Mouse (Mus musculus) embryonic facial prominence, embryonic 12.5 days (tissue): Measurements from ENCODE around the gene Haus3. TPM values are rescaled to one million over a fixed set of nuclear protein-coding genes. Genes with fewer than 3 reads are reported as not detected.

Experiments
- ATAC-seq: fragments of 200-750 bp; cut with Nextera tagmentation; 2 replicates; pipeline ENCODE4 v1.8.0; 2017; ENCODE audit not compliant: insufficient number of reproducible peaks, insufficient read depth, low FRiP score, low TSS enrichment
- H3K27ac ChIP-seq: fragments of 300-500 bp; sonication (generic); 2 replicates; pipeline ENCODE4 v1.5.1; 2016; ENCODE audit warnings: mild to moderate bottlenecking
- H3K27me3 ChIP-seq: fragments of 300-500 bp; sonication (generic); 2 replicates; pipeline ENCODE4 v1.6.1; 2016; ENCODE audit warnings: mild to moderate bottlenecking, moderate library complexity
- H3K36me3 ChIP-seq: fragments of 300-500 bp; sonication (generic); 2 replicates; pipeline ENCODE4 v1.6.1; 2016; ENCODE audit warnings: mild to moderate bottlenecking
- H3K4me1 ChIP-seq: fragments of 300-500 bp; sonication (generic); 2 replicates; pipeline ENCODE4 v1.6.1; 2016
- H3K4me2 ChIP-seq: fragments of 300-500 bp; sonication (generic); replicated peaks from 2 replicates; pipeline ENCODE4 v1.6.1; 2016; ENCODE audit warnings: mild to moderate bottlenecking, moderate library complexity
- H3K4me3 ChIP-seq: fragments of 300-500 bp; sonication (generic); 2 replicates; pipeline ENCODE4 v1.5.1; 2016; ENCODE audit warnings: mild to moderate bottlenecking
- H3K9ac ChIP-seq: fragments of 300-500 bp; sonication (generic); 2 replicates; pipeline ENCODE4 v1.6.1; 2016; ENCODE audit warnings: mild to moderate bottlenecking, moderate library complexity
- H3K9me3 ChIP-seq: fragments of 300-500 bp; sonication (generic); 2 replicates; pipeline ENCODE4 v1.6.1; 2016; ENCODE audit warnings: mild to moderate bottlenecking, moderate library complexity
- WGBS: fragments of 180-500 bp; shearing (Covaris S2); methylation state at CpG from one replicate; pipeline ENCODE4 v1.1.7; 2016; 5-methylcytosine and 5-hydroxymethylcytosine counted together
- polyA plus RNA-seq: library from polyadenylated mRNA; unstranded; fragments of >200 nt; fragmentation: Nextera tagmentation; extraction: Ambion mirVana; gene quantifications from 2 replicates; pipeline ENCODE4 v1.2.1, GENCODE M21; 2016

Haus3 gene
- polyA plus RNA-seq, 1 experiment from 2014 or later, result 45.1 TPM

DNA sequence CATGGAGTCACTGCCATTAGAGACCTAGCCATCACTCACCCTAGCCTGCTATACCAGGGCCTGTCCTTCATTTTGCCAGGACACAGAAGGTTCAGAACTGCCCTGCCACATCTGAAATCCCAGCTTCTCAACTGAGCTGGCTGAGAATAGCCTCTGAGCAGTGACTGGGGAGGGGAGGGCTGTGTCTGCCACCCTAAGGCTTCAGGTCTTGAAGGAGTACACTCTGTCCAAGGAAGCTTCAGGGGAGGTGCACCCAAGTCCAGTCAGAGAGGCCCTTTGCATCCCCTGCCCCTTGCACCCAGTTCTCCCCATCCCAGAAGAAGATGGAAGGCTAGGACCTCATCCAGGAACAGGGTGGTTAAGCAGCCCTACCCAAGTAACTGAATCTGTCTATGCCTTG lies 16.5 kb upstream of the Haus3 start:
- H3K9me3 ChIP-seq, result no peaks in the 10 kb centered on the region
- ATAC-seq, result no peak
- H3K4me1 ChIP-seq, result peaks cover 43% of the 10 kb centered on the region
- peak overlapping the region; percentile 85 for H3K4me2 ChIP-seq
- peak overlapping the region; percentile 81 for H3K9ac ChIP-seq
- peak overlapping the region; percentile 95 for H3K4me3 ChIP-seq
- H3K27ac ChIP-seq, result no peak overlapping the region
- H3K27me3 ChIP-seq, result no peaks in the 10 kb centered on the region
- peaks cover 26% of the 10 kb centered on the region for H3K36me3 ChIP-seq

DNA sequence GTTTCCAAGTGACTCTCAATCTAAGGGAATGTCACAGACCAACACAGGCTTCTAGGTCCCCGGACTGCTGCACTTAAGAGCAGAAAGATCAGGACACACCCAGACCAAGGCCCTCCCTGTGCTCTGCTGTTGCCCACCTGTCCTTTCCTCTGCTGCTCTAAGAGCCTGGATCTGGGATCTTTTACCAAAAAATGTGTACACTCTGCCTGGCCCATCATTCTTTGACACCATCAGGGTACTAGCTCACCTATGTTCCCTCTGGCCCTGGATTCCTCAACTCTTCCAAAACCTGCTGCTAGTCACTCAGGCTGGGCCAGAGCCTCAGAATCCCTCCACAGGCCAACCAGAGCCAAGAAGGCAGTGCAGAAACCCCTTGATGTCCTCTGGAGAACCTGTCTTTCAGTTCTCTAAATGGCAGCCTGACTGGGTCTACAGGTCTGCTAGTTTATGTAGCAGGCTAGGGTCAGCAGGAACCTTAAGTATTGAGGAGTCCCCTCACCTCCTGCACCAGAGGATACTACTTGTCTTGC lies 15.8 kb upstream of the Haus3 start:
- H3K4me3 ChIP-seq, result no peak overlapping the region
- peaks cover 43% of the 10 kb centered on the region for H3K4me1 ChIP-seq
- H3K27ac ChIP-seq, result no peak overlapping the region
- H3K27me3 ChIP-seq, result no peaks in the 10 kb centered on the region
- H3K9ac ChIP-seq, result no peak overlapping the region
- no peak for ATAC-seq
- WGBS, result 89% methylated on average over 1 of the region's 1 CpGs
- H3K9me3 ChIP-seq, result no peaks in the 10 kb centered on the region
- H3K4me2 ChIP-seq, result peak overlapping the region; percentile 85; the same call in 1 of the 2 replicates
- H3K36me3 ChIP-seq, result peaks cover 32% of the 10 kb centered on the region

DNA sequence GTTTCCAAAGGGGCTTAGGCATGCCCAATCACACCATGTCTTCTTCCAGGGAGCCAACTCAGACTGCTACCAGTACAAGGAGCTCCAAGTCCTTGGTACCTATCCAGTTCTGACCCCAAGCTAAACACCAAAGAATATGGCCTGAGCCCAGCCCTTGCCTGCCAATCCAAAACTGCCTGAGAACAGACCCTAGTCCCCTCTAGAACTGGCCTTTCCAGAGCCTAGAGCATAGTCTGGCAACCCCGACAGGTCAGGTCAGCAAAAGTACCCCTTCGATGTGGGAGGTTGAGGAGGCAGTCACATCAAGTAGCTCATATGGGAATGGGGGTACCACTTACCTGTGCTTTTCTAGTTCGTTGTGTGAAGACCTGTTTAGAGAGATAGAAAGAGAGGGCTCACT lies 14.6 kb upstream of the Haus3 start:
- H3K9me3 ChIP-seq, result no peaks in the 10 kb centered on the region
- no peaks in the 10 kb centered on the region for H3K27me3 ChIP-seq
- no peak overlapping the region for H3K4me2 ChIP-seq
- no peak for ATAC-seq
- no peak overlapping the region for H3K27ac ChIP-seq
- 81% methylated on average over 3 of the region's 3 CpGs for WGBS
- H3K4me3 ChIP-seq, result no peak overlapping the region
- peaks cover 36% of the 10 kb centered on the region for H3K36me3 ChIP-seq
- H3K4me1 ChIP-seq, result peaks cover 41% of the 10 kb centered on the region
- H3K9ac ChIP-seq, result no peak overlapping the region

DNA sequence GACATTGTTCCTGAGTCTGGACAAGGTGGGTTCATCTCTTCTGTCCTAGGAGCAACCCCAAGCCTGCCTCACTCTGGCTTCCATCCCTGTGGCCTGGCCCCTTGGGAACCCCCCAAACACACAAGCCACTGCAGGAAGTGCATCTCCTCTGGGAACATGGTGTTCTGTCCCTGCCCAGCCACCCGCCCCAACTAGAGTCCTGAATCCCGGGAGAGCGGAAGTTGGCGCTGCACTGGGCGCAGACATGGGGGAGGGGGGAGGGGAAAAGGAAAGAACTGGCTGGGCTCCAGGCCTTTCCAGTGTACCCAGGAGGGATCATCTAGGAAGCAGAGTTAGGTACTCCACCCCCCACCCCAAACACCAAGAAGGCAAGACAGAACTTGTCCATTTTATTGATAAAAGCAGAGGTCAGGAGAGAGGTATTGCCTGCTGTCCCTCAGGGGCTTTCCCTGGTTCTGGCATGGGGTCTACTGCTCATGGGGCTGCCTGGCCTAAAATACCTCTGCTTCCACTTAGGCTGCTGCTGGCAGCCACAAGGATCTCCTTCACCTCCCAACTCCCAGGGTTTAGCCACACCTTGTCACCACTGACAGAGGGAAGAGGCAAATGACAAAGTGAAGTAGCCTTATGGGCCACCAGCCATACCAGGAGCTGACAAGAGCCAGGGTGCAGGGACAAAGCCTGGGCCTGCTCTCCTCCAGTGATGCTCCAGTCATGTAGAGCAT lies 14.0 kb upstream of the Haus3 start:
- no peak overlapping the region for H3K4me2 ChIP-seq
- no peak overlapping the region; the same call in 1 of the 2 replicates for H3K27ac ChIP-seq
- 75% methylated on average over 5 of the region's 5 CpGs for WGBS

DNA sequence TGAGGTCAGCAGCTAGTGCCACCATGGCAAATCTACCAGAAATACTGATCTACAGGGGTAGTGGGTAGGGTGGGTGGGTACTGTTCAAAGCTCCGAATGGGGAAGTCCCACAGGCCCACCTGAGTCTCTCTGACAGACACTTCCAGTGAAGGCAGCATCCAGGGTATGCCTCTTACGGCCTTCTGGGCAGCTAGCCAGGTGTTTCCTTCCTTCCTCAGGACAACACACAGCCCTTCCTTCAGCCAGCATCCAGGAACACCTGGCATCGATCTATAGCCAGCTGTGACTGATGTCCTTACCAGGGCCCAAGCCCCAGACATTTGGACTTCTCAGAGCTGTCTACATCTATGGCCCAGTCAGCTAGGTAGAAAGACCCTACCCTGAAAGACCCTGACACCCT lies 13.2 kb upstream of the Haus3 start:
- peaks cover 51% of the 10 kb centered on the region for H3K36me3 ChIP-seq
- H3K4me1 ChIP-seq, result peaks cover 33% of the 10 kb centered on the region
- 67% methylated on average over 3 of the region's 3 CpGs for WGBS
- no peak for ATAC-seq
- no peak overlapping the region for H3K9ac ChIP-seq
- H3K4me2 ChIP-seq, result no peak overlapping the region
- no peaks in the 10 kb centered on the region for H3K27me3 ChIP-seq
- no peak overlapping the region for H3K4me3 ChIP-seq
- H3K27ac ChIP-seq, result no peak overlapping the region
- H3K9me3 ChIP-seq, result no peaks in the 10 kb centered on the region

More for the DNA sequence above, 14.0 kb upstream of the Haus3 start:
- Histone ChIP-seq H3K9ac (no peak overlapping the region), H3K9me3 (no peaks in the 10 kb centered on the region), H3K36me3 (peaks cover 42% of the 10 kb centered on the region), H3K4me3 (no peak overlapping the region), H3K4me1 (peaks cover 34% of the 10 kb centered on the region), H3K27me3 (no peaks in the 10 kb centered on the region)
- no peak for ATAC-seq

DNA sequence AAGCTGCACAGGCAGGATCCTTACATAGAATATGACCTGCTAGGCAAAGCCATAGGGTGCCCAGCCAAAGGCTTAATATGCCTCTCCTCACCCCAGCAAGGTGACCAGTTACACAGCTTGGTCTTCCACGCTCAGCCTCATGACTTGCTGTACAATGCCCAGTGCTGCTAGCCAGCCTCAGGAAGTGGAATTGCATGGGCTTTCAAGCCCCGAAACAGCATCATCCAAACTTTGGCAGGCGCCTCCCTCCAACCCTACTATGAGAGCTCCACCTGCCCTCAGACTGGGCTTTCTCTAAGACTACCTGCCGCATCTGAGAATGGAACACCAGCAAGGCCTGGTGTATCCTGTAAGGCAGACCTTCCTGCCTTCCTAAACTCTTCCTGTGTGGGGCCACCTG lies 8.5 kb upstream of the Haus3 start:
- Histone ChIP-seq H3K27ac (no peak overlapping the region), H3K36me3 (peaks cover 86% of the 10 kb centered on the region), H3K4me3 (no peak overlapping the region), H3K4me2 (no peak overlapping the region), H3K4me1 (no peaks in the 10 kb centered on the region), H3K9me3 (no peaks in the 10 kb centered on the region), H3K27me3 (no peaks in the 10 kb centered on the region), H3K9ac (no peak overlapping the region)
- ATAC-seq, result no peak
- 94% methylated on average over 4 of the region's 4 CpGs for WGBS

DNA sequence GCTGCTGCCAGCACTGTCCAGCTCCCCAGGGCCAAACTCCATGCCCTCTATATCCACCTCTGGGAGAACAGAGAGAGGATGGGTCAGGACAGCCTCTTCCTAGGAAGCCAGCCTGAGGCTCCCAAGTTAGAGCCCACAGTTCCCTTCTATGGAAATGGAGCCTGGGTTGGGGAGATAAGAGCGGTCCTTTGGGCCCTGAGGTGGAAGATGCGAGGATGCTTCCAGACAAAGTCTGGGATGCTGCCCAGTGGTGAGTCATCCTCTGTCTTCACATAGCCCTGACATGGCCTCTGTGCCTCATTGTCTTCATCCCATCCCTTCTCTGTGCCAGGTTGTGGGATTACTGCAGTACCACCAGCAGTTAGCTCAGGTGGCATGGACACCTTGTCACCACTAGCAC lies 7.8 kb upstream of the Haus3 start:
- WGBS, result 100% methylated on average over 2 of the region's 2 CpGs
- H3K9ac ChIP-seq, result no peak overlapping the region
- H3K9me3 ChIP-seq, result no peaks in the 10 kb centered on the region
- H3K4me3 ChIP-seq, result no peak overlapping the region
- H3K27me3 ChIP-seq, result no peaks in the 10 kb centered on the region
- H3K36me3 ChIP-seq, result peaks cover 81% of the 10 kb centered on the region
- no peak overlapping the region for H3K4me2 ChIP-seq
- no peaks in the 10 kb centered on the region for H3K4me1 ChIP-seq
- H3K27ac ChIP-seq, result no peak overlapping the region
- ATAC-seq, result no peak

DNA sequence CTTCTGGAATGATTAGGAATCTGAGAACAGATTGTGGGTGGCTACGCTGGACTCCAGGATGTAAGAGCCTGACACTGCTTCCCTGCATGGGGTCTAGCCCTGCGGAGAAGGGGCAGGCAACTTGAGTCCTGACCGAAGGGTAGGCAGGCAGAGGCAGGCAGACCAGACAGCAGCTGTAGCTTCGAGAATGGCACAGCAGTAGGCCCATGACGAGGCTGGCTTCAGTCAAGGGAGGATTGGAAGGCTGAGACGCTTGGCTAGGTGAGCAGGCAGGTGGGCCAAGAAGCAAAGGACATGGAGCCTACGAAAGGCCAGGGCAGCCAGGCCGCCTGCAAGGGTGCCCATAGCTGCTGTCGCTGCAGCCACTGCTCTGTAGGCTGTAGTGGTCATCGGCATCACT lies 7.4 kb upstream of the Haus3 start:
- H3K9me3 ChIP-seq, result no peaks in the 10 kb centered on the region
- H3K9ac ChIP-seq, result no peak overlapping the region
- H3K36me3 ChIP-seq, result peaks cover 77% of the 10 kb centered on the region
- ATAC-seq, result no peak
- H3K27me3 ChIP-seq, result no peaks in the 10 kb centered on the region
- no peak overlapping the region for H3K27ac ChIP-seq
- WGBS, result 70% methylated on average over 10 of the region's 10 CpGs
- H3K4me1 ChIP-seq, result no peaks in the 10 kb centered on the region
- H3K4me2 ChIP-seq, result no peak overlapping the region
- no peak overlapping the region for H3K4me3 ChIP-seq

DNA sequence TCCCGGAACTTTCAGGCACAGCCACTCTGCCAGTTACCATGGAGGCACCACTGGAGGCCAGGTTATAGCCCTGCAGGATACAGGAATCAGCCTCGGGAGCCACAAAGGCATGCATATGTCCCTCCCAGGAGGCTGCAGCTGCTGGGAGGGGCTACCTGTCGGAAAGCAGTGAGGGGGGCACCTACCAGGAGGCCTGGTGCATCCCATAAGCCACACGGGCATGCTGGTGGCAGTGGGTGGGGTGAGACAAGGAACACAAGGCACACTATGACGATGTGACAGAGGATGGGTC lies 6.0 kb upstream of the Haus3 start:
- no peak for ATAC-seq
- Histone ChIP-seq H3K9me3 (no peaks in the 10 kb centered on the region), H3K27ac (no peak overlapping the region), H3K36me3 (peaks cover 66% of the 10 kb centered on the region), H3K9ac (no peak overlapping the region), H3K4me2 (no peak overlapping the region), H3K4me3 (no peak overlapping the region), H3K27me3 (no peaks in the 10 kb centered on the region), H3K4me1 (no peaks in the 10 kb centered on the region)
- 40% methylated on average over 5 of the region's 5 CpGs for WGBS

DNA sequence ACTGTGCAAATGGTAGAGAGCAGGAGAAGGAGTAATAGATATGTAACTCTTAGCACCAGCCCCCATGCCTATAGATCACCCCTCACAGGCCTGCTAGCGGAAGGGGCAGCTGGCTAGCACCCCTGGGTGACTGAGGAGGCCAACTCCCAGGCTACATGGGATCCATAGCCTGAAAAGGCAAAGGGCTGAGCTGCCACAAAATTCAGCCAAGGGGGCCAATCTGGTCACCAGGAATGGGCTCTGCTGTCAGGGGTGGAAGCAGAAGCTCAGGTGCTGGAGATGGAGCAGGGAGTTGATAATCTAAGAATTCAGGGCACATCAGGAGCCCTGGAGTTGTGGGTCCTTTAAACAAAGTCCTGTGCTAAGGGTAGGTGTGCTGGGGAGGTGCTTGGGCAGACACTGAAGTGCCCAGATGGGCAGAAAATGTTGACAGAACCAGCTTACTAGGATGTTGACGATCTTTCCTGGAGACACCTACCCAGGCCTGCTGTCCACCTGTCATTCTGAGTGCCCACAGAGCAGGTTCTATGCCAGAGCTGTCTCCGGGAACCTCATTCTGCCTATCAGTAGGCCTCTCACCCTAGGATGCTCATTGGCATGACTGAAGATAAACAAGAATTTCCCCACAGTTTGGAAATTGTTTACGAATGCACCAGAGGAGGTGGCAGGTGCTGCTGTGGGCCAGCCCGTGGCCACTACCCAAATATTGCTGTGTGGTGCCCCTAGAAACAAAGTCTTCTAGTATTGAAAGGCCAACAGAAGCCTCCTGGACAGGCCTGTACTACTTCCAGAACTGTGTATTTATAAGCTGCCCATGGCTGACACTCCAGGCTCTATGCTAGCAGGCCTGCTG lies 5.4 kb upstream of the Haus3 start:
- Histone ChIP-seq H3K27me3 (no peaks in the 10 kb centered on the region), H3K4me3 (no peak overlapping the region), H3K4me1 (no peaks in the 10 kb centered on the region), H3K9me3 (no peaks in the 10 kb centered on the region), H3K27ac (no peak overlapping the region), H3K4me2 (no peak overlapping the region), H3K9ac (no peak overlapping the region), H3K36me3 (peaks cover 61% of the 10 kb centered on the region)
- ATAC-seq, result no peak
- 71% methylated on average over 5 of the region's 5 CpGs for WGBS

DNA sequence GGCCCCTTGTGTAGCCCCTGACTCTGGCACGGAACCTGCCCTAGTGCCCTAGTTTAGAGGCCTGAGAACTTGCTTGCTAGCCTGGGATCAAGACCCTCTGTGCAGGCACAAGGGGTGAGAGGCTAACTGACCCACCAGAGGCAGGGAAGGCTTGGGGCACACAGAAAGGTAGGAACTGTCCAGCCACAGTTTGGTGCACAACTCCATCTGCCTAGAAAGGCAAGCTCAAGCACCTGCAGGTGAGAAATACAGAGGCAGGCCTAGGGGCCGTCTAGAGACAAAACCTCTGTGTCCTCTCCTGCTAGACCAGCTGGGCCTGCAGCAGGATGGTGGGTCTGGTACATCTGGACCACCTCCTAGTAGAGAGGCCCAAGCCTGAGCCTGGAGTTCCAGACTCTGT lies 4.7 kb upstream of the Haus3 start:
- H3K27me3 ChIP-seq, result no peaks in the 10 kb centered on the region
- H3K4me3 ChIP-seq, result no peak overlapping the region
- ATAC-seq, result no peak
- no peak overlapping the region for H3K27ac ChIP-seq
- H3K4me2 ChIP-seq, result no peak overlapping the region
- H3K9me3 ChIP-seq, result no peaks in the 10 kb centered on the region
- WGBS, result 66% methylated on average over 2 of the region's 2 CpGs
- no peaks in the 10 kb centered on the region for H3K4me1 ChIP-seq
- peaks cover 61% of the 10 kb centered on the region for H3K36me3 ChIP-seq
- no peak overlapping the region for H3K9ac ChIP-seq

DNA sequence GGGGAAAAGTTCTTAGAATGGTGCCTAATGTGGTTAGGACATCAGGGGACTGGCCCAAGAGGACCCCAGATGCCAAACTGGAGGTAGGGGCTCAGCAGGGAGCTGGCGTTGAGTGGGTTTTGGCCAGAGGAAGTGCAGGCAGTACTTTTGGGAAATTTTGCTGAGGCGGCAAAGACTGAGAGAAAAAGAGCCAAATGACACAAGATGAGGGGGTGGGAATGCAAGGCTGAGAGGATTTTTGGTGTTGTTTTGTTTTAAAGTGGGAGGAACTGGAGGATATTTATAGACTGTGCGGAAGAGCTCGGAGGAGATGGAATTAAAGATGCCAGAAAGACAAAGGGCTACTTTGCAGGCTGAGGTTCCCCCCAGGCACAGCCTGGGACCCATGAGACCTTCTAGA lies 1.4 kb upstream of the Haus3 start:
- 67% methylated on average over 4 of the region's 4 CpGs for WGBS
- Histone ChIP-seq H3K9me3 (no peaks in the 10 kb centered on the region), H3K27ac (peak overlapping the region; percentile 36; the same call in 1 of the 2 replicates)

More for the DNA sequence above, 1.4 kb upstream of the Haus3 start:
- no peak overlapping the region for H3K4me3 ChIP-seq
- no peaks in the 10 kb centered on the region for H3K27me3 ChIP-seq
- H3K36me3 ChIP-seq, result peaks cover 29% of the 10 kb centered on the region
- no peak overlapping the region for H3K4me2 ChIP-seq
- ATAC-seq, result no peak
- H3K4me1 ChIP-seq, result peaks cover 9% of the 10 kb centered on the region; the same call in 1 of the 2 replicates
- no peak overlapping the region for H3K9ac ChIP-seq
